Mouse (Mus musculus): ENCODE results near the gene Kctd6. TPM values are rescaled to one million over a fixed set of nuclear protein-coding genes. Genes with fewer than 3 reads are reported as not detected.
"Not testable (repeated sequence)": the region's sequence is repeated elsewhere in the genome, so short reads cannot be mapped to it uniquely, and the experiment has no call there.

Kctd6 gene
- total RNA-seq (2022), result 10 to 100 TPM; 52.8 to 75.2 (median 63.4) TPM

DNA sequence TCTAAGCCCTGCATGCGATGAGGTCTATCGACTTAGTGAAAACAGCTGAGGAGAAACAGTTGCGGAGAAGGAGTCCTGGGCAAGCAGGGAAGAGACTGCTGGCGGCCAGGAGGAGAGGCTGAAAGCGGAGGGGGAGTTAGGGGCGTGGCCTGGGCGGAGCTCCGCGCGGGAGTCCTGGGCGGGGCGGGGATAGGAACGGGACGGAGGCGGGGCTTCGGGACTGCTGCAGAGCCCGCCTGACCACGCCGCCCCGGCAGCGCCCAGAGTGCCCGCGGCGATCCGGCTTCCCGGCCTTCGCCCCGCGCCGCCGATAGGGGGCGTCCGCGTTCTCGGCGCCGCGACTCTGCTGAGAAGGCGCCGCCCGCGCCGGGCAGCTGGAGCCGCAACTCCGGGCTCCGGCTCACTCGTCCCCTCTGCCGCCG lies at the start of gene Kctd6:
Kctd6 (plus strand) TSS at position 338 of the 422 bp plus-strand sequence.
- DNase-seq (ENCODE audit: low spot score in 2 of 2), result peak; percentile 94 to 97

DNA sequence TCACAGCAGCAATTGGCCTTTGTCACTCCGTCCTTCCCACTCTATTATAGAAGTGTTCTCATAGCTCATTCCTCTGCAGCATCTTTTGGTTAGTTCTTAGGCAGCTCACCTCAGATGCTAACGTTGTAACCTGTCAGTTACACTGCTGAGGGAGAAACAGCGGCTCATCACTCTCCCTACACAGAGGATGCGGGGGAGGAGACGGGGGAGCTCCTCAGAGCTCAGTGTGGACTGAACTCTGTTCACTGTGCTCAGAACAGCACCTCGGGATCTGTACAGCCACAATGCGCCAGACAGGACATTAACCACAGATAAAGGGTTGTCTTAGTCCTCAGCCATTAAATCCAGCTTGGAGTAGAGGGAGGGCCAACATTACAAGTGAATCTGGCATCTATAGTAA lies 49.5 kb upstream of the Kctd6 start:
- no peak for DNase-seq (ENCODE audit: low spot score in 2 of 2)

DNA sequence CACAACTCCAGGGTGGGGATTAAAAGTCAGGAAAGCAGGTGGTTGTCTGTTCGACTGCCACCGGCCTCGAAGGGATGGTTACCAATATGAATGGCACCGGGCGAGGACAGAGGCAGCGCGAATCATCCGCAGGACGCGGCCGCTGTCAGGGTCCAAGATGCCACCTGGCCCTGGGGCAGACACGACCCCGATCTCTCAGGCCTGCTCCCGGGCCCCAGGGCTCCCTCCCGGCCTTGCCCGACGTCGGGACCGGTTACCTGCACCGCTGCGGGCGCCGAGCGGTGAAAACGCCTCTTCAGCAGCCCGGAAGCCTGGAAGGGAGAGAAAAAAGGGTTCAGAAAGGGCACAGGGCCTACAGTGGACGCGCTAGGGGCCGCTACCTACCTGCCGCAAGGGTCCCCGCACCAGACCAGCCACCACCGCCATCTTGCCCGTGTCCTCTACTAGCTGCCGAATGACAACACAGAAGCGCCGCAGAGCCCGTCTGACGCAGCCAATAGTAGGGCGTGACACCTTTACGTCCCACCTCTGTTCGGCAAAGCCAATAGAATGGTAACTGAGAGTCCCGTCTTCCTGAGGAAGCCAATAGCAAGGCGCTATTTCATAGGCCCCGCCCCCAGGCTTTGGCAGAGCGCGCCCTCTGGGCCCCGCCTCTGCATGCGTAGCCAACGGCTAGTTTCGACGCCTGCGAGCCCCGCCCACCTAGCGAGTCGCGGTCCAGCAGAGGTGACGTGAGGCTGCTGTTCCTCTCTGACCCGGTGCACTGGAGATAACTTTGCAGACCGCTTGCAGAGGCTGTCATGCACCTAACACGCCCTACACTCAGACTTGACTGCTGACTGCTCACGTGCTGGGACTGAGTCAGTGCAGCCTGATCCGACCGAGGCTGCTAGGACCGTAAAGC lies 41.2 kb upstream of the Kctd6 start, which contains the start of gene Pdhb:
Pdhb (minus strand) TSS at position 519 of the 904 bp plus-strand sequence.
- DNase-seq (ENCODE audit: low spot score in 2 of 2), result peak; percentile 99

DNA sequence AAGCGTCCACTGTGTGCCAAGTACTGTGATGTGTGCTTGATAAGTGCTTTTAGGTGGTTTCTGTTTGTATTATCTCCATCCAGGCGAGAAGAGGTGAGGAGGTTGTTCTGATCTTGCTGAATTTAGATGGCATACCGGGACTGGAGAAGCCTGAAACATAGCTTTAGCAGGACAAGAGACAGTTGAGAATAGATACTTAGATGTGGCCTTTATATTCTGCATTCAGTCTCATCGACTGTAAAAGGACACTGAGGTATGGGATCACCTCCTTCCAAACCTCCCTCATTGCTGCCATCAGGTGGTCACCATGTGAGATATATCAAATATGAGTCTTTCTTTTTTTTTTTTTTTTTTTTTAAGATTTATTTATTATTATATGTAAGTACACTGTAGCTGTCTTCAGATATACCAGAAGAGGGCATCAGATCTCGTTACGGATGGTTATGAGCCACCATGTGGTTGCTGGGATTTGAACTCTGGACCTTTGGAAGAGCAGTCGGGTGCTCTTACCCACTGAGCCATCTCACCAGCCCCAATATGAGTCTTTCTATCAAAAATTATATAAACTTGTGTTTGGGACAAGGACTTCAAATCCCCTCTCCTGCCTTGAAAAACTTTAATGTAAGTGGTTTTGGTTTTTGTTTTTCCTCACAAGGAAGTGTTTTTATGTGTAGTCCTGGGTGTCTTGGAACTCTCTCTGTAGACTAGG lies 40.2 kb upstream of the Kctd6 start:
- DNase-seq (ENCODE audit: low spot score in 2 of 2), result not testable (repeated sequence)

DNA sequence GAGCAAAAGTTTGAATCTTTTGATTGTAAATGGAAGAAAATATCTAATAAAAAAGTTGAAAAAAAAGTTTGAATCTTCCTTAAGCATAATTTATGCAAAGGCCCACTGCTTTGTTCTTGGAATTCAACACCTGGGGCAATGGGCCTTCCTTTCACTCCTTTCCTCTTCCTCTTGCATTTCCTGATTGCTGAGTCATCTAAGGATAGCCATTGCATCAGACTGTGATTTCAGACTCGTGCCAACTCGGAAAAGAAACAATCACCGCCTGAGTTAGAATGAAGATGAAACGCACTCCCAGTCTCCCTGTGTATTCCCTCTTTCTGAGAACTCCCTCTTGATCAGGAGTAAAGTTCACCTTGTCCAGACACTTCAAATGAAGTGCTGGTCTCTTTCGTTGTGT lies 39.3 kb upstream of the Kctd6 start:
- DNase-seq (ENCODE audit: low spot score in 2 of 2), result no peak

DNA sequence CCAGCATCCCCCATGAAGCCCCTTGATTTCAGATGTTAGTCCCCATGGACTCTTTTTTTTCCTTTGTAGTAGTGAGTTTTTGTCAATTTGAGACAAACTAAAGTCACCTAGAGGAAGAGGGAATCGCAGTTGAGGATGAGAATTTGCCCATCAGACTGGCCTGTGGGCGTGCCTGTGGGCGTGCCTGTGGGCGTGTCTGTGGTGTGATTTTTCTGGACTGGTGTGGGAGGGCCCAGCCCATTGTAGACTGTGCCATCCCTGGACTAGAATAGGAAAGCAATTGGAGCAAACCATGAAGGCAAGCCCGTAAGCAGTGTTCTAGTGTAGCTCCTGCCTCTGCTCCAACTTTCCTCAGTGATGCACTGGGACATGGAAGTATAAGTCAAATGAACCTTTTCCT lies 37.7 kb upstream of the Kctd6 start:
- DNase-seq (ENCODE audit: low spot score in 2 of 2), result no peak

DNA sequence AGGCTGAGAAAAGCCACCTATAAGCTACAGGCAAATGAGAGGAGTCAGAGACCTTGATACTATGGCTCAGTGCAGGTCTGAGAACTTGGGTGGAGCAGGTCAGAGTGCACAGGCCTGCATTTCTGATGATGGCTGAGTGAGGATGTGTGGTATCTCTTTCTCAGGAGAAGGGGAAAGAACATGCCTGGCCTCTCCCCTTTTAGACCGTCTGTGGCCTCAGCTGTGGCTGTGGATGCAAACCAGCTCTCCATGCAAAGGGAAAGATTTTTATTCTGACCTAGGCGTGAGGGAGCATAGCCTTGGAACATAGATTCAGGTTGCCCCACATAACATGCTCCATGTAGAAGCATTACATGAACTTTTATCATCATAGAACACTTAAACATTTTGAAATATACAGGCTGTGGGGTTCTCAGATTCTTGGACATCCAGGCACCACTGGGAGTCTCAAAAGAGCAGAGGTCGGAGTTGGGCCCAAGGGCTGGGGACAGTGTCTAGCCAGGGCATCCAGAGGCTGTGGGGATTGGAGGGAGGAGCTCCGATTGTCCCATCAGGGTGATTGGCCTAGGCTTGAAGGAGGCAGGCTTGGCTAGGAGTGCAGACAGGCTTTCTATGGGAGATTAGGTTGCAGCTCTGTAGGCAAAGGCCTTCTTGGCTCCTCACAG lies 33.4 kb upstream of the Kctd6 start:
- no peak for DNase-seq (ENCODE audit: low spot score in 2 of 2)

DNA sequence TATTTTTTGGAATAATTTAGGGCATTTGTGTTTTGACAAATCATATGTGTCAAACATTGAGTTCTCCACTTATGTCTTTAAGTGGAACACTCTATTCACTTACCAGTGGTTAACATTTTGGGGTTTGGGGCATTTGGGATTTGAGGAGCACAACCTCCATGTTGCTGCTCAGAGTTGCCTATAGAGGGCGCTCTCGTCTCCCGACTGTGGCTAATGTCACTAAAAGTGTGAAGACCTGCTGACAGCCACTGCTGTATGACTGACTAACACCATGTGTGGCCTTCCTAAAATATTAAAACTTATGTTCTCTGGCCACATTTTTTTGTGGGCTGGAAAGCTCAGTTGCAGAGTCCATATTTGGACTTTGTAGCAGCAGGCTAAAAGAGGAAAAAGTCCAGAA lies 30.6 kb upstream of the Kctd6 start:
- DNase-seq (ENCODE audit: low spot score in 2 of 2), result no peak

DNA sequence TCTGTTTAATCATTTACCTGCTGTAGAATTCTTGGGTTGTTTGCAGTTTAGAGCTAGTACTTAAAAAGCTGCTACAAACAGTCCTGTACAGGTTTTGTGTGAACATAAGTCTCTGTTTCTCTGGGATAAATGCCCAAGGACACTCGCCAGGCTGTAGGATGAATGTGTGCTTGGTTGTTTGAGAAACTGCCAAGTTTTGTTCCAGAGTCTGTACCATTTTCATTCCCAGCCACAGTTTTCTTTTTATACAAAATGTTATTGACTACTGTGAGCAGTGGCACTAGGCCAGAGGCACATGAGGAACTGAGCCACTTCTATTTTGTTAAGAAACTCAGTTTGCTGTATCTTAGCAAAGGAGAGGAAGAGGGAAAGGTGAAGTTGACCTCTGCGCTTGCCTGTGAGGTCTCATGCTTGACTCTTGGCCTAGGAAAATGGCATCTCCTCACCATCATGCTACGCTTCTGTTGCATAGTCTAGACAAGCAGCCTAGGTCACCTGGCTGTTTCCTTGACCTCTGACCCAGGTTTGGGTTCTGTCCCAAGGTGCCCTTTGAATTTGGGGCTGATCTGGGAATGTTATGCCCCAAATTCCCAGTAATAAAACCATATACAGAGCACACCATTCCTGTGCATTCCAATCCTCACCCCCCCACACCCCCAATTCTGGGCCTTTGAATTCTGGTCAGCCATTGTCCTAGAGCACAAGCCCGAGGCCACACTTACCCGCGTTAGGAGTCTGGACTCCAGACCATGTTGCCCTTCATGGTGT lies 27.5 kb upstream of the Kctd6 start:
- DNase-seq (ENCODE audit: low spot score in 2 of 2), result peak; percentile 74 to 84

DNA sequence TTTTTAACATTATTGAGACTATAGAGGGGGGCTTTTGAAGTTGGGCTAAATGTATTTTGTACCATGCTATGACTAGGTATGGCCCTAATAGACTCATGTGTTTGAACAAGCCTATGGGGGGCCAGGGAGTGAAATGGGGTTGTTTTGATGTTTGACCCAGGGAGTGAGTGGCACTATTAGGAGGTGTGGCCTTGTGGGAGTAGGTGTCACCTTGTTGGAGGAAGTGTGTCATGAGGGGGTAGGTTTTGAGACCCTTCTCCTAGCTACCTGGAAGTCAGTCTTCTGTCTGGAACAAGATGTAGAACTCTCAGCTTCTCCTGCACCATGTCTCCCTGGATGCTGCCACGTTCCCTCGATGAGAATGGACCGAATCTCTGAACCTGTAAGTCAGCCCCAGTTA lies 23.4 kb upstream of the Kctd6 start:
- no peak for DNase-seq (ENCODE audit: low spot score in 2 of 2)

DNA sequence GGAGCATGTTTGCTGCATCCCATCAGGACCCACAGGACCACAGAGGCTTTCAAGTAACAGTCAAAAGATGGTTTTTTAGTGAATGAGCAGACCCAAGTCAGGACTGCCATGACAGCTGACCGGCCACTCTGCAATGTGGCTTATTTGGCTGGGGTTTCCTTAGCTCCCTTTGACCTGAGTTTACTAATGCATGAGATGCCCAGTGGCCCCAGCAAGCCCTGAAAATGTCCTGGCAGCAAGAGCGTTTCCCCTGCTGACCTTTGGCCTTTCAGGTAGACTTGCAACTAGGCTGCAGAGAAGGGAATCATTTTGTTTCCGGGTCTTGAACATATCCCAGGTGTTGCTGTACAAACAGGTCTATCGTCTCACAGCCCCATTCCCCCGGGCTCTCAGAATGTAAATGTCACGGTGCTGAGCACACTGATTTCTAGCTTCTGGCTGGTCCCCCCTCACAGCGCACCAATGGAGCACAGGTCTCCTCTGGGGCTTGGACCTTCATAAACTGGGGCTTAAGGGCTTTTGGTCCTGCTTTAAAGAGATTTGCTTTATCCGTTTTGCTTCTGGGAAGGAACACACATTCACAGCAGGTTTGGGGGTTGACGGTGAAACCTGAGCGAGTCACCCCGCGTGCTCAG lies 22.5 kb upstream of the Kctd6 start:
- DNase-seq (ENCODE audit: low spot score in 2 of 2), result no peak

DNA sequence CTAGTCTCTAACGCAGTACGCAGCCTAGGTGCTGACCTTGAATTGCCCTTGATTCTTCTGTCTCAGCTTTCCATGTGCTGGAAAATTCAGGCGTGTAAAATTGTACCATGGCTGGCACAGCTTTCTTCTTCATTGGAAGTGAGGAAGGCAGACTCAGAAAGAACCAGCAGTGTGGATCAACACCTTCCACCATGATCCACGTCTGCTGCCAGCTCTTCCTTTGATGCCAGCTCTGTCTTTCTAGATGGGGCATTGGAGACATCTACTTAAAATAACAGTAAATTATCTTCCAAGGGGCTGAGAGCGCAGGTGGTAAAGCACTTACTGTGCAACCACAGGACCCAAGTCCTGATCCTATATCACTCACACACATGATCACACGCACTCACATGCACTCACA lies 21.2 kb upstream of the Kctd6 start:
- no peak for DNase-seq (ENCODE audit: low spot score in 2 of 2)

DNA sequence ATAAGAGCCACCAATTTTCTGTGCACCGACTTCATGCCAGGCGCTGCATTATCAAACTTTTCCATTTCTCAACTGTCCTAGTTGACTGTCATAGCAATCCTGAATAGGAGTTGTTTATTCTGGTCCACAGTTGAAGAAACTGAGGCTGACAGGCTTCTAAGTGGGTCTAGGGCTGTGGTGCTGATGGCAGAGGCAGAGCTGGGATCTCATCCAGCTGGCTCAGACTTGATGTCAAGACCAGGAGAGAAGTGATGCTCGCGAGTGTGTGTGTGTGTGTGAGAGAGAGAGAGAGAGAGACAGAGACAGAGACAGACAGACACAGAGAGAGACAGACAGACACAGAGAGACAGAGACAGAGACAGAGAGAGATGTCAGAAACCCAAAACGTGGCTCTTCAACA lies 13.2 kb upstream of the Kctd6 start:
- no peak for DNase-seq (ENCODE audit: low spot score in 2 of 2)

DNA sequence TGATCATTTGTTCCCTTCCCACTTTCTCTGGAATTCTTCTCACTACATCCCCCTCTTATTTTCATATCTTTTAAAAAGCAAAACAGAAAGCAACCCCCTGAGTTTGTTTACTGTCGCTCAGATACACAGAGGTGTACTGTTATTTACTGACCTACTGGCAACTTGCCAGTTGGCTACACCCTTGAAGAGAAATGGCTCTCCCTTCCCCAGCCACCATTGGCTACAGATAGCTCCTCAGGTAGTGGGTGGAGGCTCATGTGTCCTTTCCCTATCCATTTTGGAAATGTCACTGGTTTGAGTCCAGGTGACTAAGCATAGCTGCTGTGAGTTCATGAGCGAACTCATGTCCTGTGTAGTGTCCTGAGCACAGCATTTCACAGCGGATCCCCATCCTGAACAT lies 12.2 kb upstream of the Kctd6 start:
- no peak for DNase-seq (ENCODE audit: low spot score in 2 of 2)

DNA sequence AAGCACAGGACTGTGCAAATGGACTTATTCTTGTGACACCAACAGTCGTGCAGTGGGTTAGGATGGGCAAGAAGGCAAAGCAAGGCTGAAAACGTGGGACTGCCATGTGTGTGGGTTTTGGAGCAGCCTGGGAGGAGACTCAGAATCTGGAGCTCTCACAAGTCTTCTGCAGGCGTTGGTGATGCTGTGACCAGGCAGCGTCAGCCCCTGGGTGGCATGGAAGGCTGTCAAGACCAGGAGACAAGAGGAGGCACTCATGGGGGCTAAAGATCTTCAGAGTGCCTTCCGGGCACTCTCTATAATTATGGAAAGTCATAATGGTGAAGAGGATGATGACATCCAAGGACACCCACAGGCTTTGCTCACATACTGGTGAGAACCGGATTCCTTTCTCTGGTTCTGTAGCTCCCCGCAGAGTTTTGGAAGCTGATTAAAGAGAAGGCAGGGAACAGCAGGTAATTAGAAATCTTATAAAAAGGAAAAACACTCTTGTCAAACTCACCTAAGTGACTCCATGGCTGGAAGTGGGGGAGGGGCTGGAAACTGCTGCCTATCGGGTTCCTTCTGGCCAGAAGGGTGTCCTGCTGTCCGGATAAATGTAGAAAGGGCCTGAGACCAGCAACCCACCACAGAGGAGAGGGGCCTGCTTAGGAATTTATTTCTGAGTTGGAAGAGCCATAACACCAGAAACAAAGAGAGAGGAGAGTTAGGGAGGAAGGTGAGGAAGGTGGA lies 7.6 kb upstream of the Kctd6 start:
- no peak for DNase-seq (ENCODE audit: low spot score in 2 of 2)

DNA sequence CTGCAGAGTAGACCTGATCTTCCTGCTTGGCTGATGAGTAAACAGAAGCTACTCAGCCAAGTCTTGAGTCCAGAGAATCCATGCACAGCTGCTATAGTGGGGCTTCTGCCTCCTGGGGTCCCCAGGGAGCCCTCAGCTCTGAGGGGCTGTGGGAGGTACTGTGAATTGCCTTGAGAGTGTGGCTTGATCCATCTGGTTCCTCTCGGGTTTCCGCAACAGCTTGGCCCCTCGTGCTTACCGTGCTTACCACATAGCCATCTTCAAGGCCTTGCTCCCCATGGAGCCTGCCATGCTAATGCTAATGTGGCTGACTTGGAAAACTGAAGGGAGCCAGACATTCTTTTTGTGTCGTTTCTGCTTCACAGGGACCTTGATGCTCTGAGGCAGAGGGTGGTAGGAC lies 6.8 kb upstream of the Kctd6 start:
- DNase-seq (ENCODE audit: low spot score in 2 of 2), result no peak

DNA sequence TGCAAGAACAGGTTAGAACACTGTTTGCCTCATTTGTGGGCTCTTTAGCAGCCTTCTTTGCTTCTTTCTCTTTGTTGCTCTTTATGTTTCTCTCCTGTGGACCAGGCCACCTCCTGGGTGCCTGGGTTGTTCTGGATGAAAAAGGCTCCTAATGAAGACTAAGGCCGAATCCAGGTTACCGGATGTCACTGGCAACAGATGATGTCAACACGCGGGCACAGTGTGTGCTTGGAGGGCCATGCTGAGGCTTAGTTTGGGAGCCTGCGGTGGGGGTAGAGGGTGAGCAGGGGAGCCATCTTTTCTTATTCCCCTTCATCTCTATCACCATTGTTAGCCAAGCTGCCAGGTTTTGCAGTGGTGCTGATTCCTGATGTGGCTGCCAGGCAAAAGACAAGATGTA lies 6.4 kb upstream of the Kctd6 start:
- DNase-seq (ENCODE audit: low spot score in 2 of 2), result no peak

DNA sequence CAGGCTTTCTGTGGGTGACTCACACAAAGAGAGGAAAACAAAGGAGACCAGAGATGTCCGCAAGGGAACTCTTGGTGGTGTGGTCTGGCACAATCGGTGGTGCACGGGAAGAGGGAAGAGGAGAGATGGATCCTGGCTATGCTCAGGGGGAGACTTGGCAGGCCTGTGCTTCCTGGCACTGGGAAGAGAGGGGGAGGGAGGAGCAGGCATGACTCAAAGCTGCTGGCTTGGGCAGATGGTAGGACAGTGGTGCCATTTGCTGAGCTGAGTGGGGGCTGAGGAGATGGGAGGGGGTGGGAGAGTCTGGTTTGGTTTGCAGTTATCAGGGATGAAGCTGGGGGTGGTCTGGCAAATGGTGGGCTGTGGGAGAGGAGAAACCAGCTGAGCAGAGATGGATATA lies 5.1 kb upstream of the Kctd6 start:
- peak; percentile 85 to 87 for DNase-seq (ENCODE audit: low spot score in 2 of 2)

DNA sequence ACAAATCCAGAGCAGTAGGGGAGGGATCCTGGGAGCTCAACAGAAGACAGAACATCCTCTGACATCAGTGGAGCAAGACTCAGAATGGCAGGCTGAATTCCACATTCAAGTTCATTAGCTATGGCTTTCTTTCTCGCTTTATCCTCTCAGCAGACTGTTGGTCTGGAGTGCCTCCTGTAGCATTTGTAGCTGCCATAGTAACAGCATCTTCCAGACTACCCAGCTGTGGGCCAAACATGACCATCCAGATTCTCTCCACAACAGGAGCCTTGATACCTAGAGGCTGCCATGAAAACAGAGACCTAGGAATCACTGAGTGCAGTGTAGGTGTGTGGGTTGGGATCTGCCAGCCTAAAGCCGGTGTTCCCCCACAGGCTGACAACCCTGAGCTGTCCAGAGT lies 4.0 kb upstream of the Kctd6 start:
- no peak for DNase-seq (ENCODE audit: low spot score in 2 of 2)

DNA sequence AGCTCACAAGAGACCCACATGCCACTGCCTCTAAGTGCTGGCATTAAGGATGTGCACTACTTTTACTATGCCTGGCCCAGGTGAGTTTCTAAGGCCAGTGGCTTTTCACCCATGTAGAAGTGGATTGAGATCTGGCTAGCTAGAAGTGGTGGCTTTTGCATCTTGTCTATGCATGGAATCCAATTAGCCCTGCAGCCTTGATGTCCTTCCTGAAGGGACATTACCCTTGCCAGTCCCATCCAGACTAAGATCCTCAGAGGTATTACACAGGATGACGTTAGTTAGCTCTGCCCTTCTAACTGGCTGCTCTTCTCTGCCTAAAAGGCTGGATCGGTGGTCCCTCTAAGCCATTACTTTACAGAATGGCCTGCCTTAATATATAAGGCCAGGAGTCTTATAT lies 944 bp upstream of the Kctd6 start:
- no peak for DNase-seq (ENCODE audit: low spot score in 2 of 2)

Data from layer of hippocampus, adult 8-10 months (tissue).